Mouse (Mus musculus) bone marrow, adult 2 months (tissue): ENCODE data around the gene Robo4. TPM values are rescaled to one million over a fixed set of nuclear protein-coding genes. Genes with fewer than 3 reads are reported as not detected.

Experiments used
- H3K27ac ChIP-seq: fragments of 200-500 bp; 2 replicates; pipeline ENCODE4 v1.5.1; 2012; ENCODE audit warnings: low read depth, mild to moderate bottlenecking, control low read depth, inconsistent platforms, low read length; ENCODE audit not compliant: control insufficient read depth, poor library complexity, insufficient read depth
- H3K4me1 ChIP-seq: fragments of 200-500 bp; 2 replicates; pipeline ENCODE4 v1.6.1; 2011; ENCODE audit warnings: low read length; ENCODE audit not compliant: control insufficient read depth, insufficient read depth
- H3K4me3 ChIP-seq: fragments of 200-500 bp; replicated peaks from 2 replicates; pipeline ENCODE3; 2011; ENCODE audit warnings: mild to moderate bottlenecking, low read depth, low read length, control low read depth; ENCODE audit not compliant: control insufficient read depth
- CTCF ChIP-seq: fragments of 200-500 bp; IDR thresholded peaks from 2 replicates; pipeline ENCODE4 v1.5.1; 2011; ENCODE audit warnings: low read length, control low read depth; ENCODE audit not compliant: control insufficient read depth, insufficient read depth
- POLR2A ChIP-seq: fragments of 200-500 bp; IDR thresholded peaks from 2 replicates; pipeline ENCODE4 v1.6.1; 2011; ENCODE audit warnings: low read depth, mild to moderate bottlenecking, control low read depth, low read length, borderline replicate concordance; ENCODE audit not compliant: control insufficient read depth
- WGBS: fragments of 180-500 bp; shearing (Covaris S2); methylation state at CpG from one replicate; pipeline ENCODE4 v1.1.7; 2018; 5-methylcytosine and 5-hydroxymethylcytosine counted together
- polyA plus RNA-seq: library from polyadenylated mRNA; stranded (reverse); fragments of >200 nt; gene quantifications from 2 replicates; pipeline ENCODE4 v1.2.4, GENCODE M21; 2011; ENCODE audit warnings: low replicate concordance; ENCODE audit not compliant: missing spikeins, insufficient read depth, insufficient read length

The Robo4 gene
- polyA plus RNA-seq, 1 experiment = 4.8 TPM

DNA sequence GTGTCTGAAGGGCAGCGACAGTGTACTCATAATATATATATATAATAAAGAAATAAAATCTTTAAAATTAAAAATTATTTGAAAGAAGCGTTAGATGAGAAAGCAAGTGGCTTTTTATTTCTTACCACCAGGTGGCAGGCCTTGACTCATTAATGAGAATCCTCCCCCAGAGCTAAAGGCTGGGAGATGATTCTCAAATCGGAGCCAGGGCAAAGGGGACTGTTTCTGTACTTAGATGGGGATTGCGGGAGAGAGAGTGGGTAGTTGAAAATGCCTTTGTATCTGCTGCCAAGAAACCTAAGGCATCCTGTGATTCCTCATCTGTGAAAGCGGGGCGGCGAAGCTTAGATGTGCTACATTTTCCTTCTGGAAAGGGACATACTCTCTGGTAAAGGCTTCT lies 61.1 kb downstream of the Robo4 start:
- Histone ChIP-seq H3K27ac (no peak overlapping the region), H3K4me1 (no peaks in the 10 kb centered on the region), H3K4me3 (no peak overlapping the region)
- TF ChIP-seq CTCF = no peak
- no peak for TF ChIP-seq POLR2A
- WGBS = 30% methylated on average over 7 of the region's 7 CpGs

Other genes starting within 250 kb of the Robo4 start
- gene Tmem218, start 193.7 kb upstream of the Robo4 start, polyA plus RNA-seq = 0.77 and 1.7 TPM in 2 replicates
- gene Slc37a2, start 146.2 kb upstream of the Robo4 start, polyA plus RNA-seq = 3.1 and 7.3 TPM in 2 replicates
- 1.8 and 3.1 TPM in 2 replicates for gene Ccdc15, start 53.5 kb upstream of the Robo4 start, polyA plus RNA-seq
- 0.67 TPM in 1 of 2 replicates, not detected in the other for gene Hepacam, start 34.5 kb upstream of the Robo4 start, polyA plus RNA-seq
- gene Robo3, start 31.3 kb downstream of the Robo4 start, polyA plus RNA-seq = 4.8 and 10.8 TPM in 2 replicates
- 11.2 and 29.1 TPM in 2 replicates for gene Msantd2, start 87.4 kb downstream of the Robo4 start, polyA plus RNA-seq
- 10.8 and 13.7 TPM in 2 replicates for gene Esam, start 126.2 kb downstream of the Robo4 start, polyA plus RNA-seq
- 4.0 and 12.2 TPM in 2 replicates for gene Vsig2, start 137.4 kb downstream of the Robo4 start, polyA plus RNA-seq
- 92.9 and 101 TPM in 2 replicates for gene Nrgn, start 151.0 kb downstream of the Robo4 start, polyA plus RNA-seq
- 1.9 and 7.2 TPM in 2 replicates for gene Siae, start 153.8 kb downstream of the Robo4 start, polyA plus RNA-seq
- gene Spa17, start 211.8 kb downstream of the Robo4 start, polyA plus RNA-seq = 1.4 and 3.7 TPM in 2 replicates